Mouse (Mus musculus): Measurements from ENCODE around the gene Psip1.

DNA sequence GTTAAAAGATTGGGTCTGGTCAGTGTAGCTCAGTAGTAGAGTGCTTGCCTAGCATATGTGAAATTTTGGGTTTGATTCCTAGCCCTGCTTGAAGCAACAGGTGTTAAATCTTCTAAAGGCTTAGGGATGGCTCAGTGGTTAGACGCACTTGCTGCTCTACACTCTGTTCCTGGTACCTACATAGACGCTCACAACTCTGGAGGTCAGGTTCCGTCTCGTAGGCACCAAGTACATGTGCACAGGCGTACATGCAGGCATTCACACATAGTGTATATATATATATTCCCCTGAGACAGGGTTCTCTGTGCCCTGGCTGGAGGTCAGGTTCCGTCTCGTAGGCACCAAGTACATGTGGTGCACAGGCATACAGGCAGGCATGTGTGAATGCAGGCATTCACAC, 59.1 kb downstream of the Psip1 start:
- TF ChIP-seq FLI1 (IDR thresholded peaks at IDR 0.05; ENCODE audit: low read length) (no peak), GATA1 (IDR thresholded peaks at IDR 0.05; ENCODE audit: borderline replicate concordance, low read length) (no peak)
